Mouse (Mus musculus) intestine, embryonic 16.5 days (tissue): ENCODE measurements at regions not wholly inside any gene's neighbourhood (a gene's known extent, or its start where the extent isn't known, plus 50 kb on each side); places are given as distances from the start of the nearest gene placed in this dataset.

ENCODE experiments used
- ATAC-seq: fragments of 200-750 bp; cut with Nextera tagmentation; 2 replicates; pipeline ENCODE4 v1.8.0; 2017; ENCODE audit warnings: moderate TSS enrichment, moderate library complexity
- H3K27ac ChIP-seq: fragments of 300-500 bp; sonication (generic); 2 replicates; pipeline ENCODE4 v1.5.1; 2014; ENCODE audit warnings: mild to moderate bottlenecking, low read length
- H3K27me3 ChIP-seq: fragments of 300-500 bp; sonication (generic); replicated peaks from 2 replicates; pipeline ENCODE4 v1.6.1; 2014; ENCODE audit warnings: low read length, control low read depth, mixed read lengths; ENCODE audit not compliant: control insufficient read depth, insufficient read depth
- H3K36me3 ChIP-seq: fragments of 300-500 bp; sonication (generic); 2 replicates; pipeline ENCODE4 v1.6.1; 2014; ENCODE audit warnings: low read length, control low read depth; ENCODE audit not compliant: control insufficient read depth, insufficient read depth
- H3K4me1 ChIP-seq: fragments of 300-500 bp; sonication (generic); 2 replicates; pipeline ENCODE4 v1.6.1; 2014; ENCODE audit warnings: low read length, control low read depth, mixed read lengths; ENCODE audit not compliant: control insufficient read depth, insufficient read depth
- H3K4me2 ChIP-seq: fragments of 300-500 bp; sonication (generic); 2 replicates; pipeline ENCODE4 v1.6.1; 2014; ENCODE audit warnings: low read depth, low read length, control low read depth
- H3K4me3 ChIP-seq: fragments of 300-500 bp; sonication (generic); 2 replicates; pipeline ENCODE4 v1.5.1; 2014; ENCODE audit warnings: mild to moderate bottlenecking, low read length
- H3K9ac ChIP-seq: fragments of 300-500 bp; sonication (generic); 2 replicates; pipeline ENCODE4 v1.6.1; 2014; ENCODE audit warnings: low read depth, low read length
- H3K9me3 ChIP-seq: fragments of 300-500 bp; sonication (generic); 2 replicates; pipeline ENCODE4 v1.6.1; 2016; ENCODE audit warnings: low read length, control low read depth; ENCODE audit not compliant: control insufficient read depth
- WGBS: fragments of 180-500 bp; shearing (Covaris S2); extraction: QIAGEN DNeasy Blood & Tissue Kit; methylation state at CpG from one replicate; pipeline ENCODE4 v1.1.7; 2014; 5-methylcytosine and 5-hydroxymethylcytosine counted together

GRCm38 (mm10) chr15:62186548-62186947 lies 1263.7 kb upstream of the A1bg start:
- no peak overlapping the region for H3K4me3 ChIP-seq
- ATAC-seq = no peak
- no peaks in the 10 kb centered on the region for H3K36me3 ChIP-seq
- WGBS = 90% methylated on average over 11 of the region's 11 CpGs
- no peaks in the 10 kb centered on the region for H3K27me3 ChIP-seq
- H3K4me2 ChIP-seq = no peak overlapping the region
- no peak overlapping the region for H3K9ac ChIP-seq
- no peak overlapping the region for H3K27ac ChIP-seq
- H3K4me1 ChIP-seq = no peaks in the 10 kb centered on the region
- no peaks in the 10 kb centered on the region for H3K9me3 ChIP-seq

GRCm38 (mm10) chr15:62183803-62184202 lies 1261.0 kb upstream of the A1bg start:
- H3K27ac ChIP-seq = no peak overlapping the region
- H3K4me3 ChIP-seq = no peak overlapping the region
- H3K4me2 ChIP-seq = no peak overlapping the region
- H3K9me3 ChIP-seq = no peaks in the 10 kb centered on the region
- H3K4me1 ChIP-seq = no peaks in the 10 kb centered on the region
- H3K9ac ChIP-seq = no peak overlapping the region
- WGBS = 73% methylated on average over 4 of the region's 4 CpGs
- H3K27me3 ChIP-seq = no peaks in the 10 kb centered on the region
- H3K36me3 ChIP-seq = no peaks in the 10 kb centered on the region
- ATAC-seq = no peak

GRCm38 (mm10) chr15:62181454-62181910 lies 1258.7 kb upstream of the A1bg start:
- Histone ChIP-seq H3K4me1 (no peaks in the 10 kb centered on the region), H3K9ac (no peak overlapping the region), H3K4me3 (no peak overlapping the region), H3K27me3 (no peaks in the 10 kb centered on the region), H3K9me3 (no peaks in the 10 kb centered on the region), H3K4me2 (no peak overlapping the region), H3K36me3 (no peaks in the 10 kb centered on the region), H3K27ac (no peak overlapping the region)
- no peak for ATAC-seq
- 88% methylated on average over 2 of the region's 2 CpGs for WGBS

- no peak for ATAC-seq
- Histone ChIP-seq H3K9me3 (no peaks in the 10 kb centered on the region), H3K9ac (no peak overlapping the region), H3K27ac (no peak overlapping the region), H3K4me3 (no peak overlapping the region), H3K36me3 (no peaks in the 10 kb centered on the region), H3K27me3 (no peaks in the 10 kb centered on the region), H3K4me2 (no peak overlapping the region), H3K4me1 (no peaks in the 10 kb centered on the region)
- WGBS = 80% methylated on average over 3 of the region's 3 CpGs
Observed at GRCm38 (mm10) chr15:62180718-62181117, 1257.9 kb upstream of the A1bg start.

GRCm38 (mm10) chr15:62179801-62180200 lies 1257.0 kb upstream of the A1bg start:
- 78% methylated on average over 2 of the region's 2 CpGs for WGBS
- H3K9me3 ChIP-seq = no peaks in the 10 kb centered on the region
- H3K36me3 ChIP-seq = no peaks in the 10 kb centered on the region
- no peak overlapping the region for H3K4me2 ChIP-seq
- H3K4me1 ChIP-seq = no peaks in the 10 kb centered on the region
- H3K27ac ChIP-seq = no peak overlapping the region
- H3K9ac ChIP-seq = no peak overlapping the region
- no peaks in the 10 kb centered on the region for H3K27me3 ChIP-seq
- H3K4me3 ChIP-seq = no peak overlapping the region
- ATAC-seq = no peak

- ATAC-seq = no peak
- Histone ChIP-seq H3K9me3 (no peaks in the 10 kb centered on the region), H3K4me1 (no peaks in the 10 kb centered on the region), H3K27ac (no peak overlapping the region), H3K4me3 (no peak overlapping the region), H3K9ac (no peak overlapping the region), H3K27me3 (no peaks in the 10 kb centered on the region), H3K4me2 (no peak overlapping the region), H3K36me3 (no peaks in the 10 kb centered on the region)
- 43% methylated on average over 6 of the region's 6 CpGs for WGBS
Observed at GRCm38 (mm10) chr15:62178568-62178967, 1255.8 kb upstream of the A1bg start.

- Histone ChIP-seq H3K27ac (no peak overlapping the region), H3K4me2 (no peak overlapping the region), H3K36me3 (no peaks in the 10 kb centered on the region), H3K4me3 (no peak overlapping the region), H3K27me3 (no peaks in the 10 kb centered on the region), H3K4me1 (no peaks in the 10 kb centered on the region), H3K9ac (no peak overlapping the region), H3K9me3 (no peaks in the 10 kb centered on the region)
- ATAC-seq = no peak
- 89% methylated on average over 9 of the region's 9 CpGs for whole genome bisulfite sequencing
Observed at GRCm38 (mm10) chr15:62177768-62178410, 1255.1 kb upstream of the A1bg start.

GRCm38 (mm10) chr15:62176076-62176475 lies 1253.3 kb upstream of the A1bg start:
- 85% methylated on average over 2 of the region's 2 CpGs for WGBS
- no peaks in the 10 kb centered on the region for H3K4me1 ChIP-seq
- H3K27me3 ChIP-seq = no peaks in the 10 kb centered on the region
- H3K27ac ChIP-seq = no peak overlapping the region
- H3K4me3 ChIP-seq = no peak overlapping the region
- ATAC-seq = no peak
- H3K4me2 ChIP-seq = no peak overlapping the region
- no peaks in the 10 kb centered on the region for H3K36me3 ChIP-seq
- no peaks in the 10 kb centered on the region for H3K9me3 ChIP-seq
- no peak overlapping the region for H3K9ac ChIP-seq

- no peaks in the 10 kb centered on the region for H3K9me3 ChIP-seq
- H3K9ac ChIP-seq = no peak overlapping the region
- H3K36me3 ChIP-seq = no peaks in the 10 kb centered on the region
- no peaks in the 10 kb centered on the region for H3K27me3 ChIP-seq
- ATAC-seq = no peak
- no peak overlapping the region for H3K4me3 ChIP-seq
- H3K4me1 ChIP-seq = no peaks in the 10 kb centered on the region
- H3K4me2 ChIP-seq = no peak overlapping the region
- no peak overlapping the region for H3K27ac ChIP-seq
- 87% methylated on average over 10 of the region's 10 CpGs for WGBS
Observed at GRCm38 (mm10) chr15:62173633-62174543, 1251.1 kb upstream of the A1bg start.
